Mouse (Mus musculus) cerebellum, adult 11-12 months (tissue): ENCODE measurements at regions not wholly inside any gene's neighbourhood (a gene's known extent, or its start where the extent isn't known, plus 50 kb on each side); places are given as distances from the start of the nearest gene placed in this dataset.
"Not testable (repeated sequence)": the region's sequence is repeated elsewhere in the genome, so short reads cannot be mapped to it uniquely, and the experiment has no call there.

Experiments used
- DNase-seq: peaks from one replicate; pipeline ENCODE4 v3.0.0; 2022

- no peak for DNase-seq
Observed at GRCm38 (mm10) chr16:20854696-20855213, 120.4 kb upstream of the Thpo start.

GRCm38 (mm10) chr16:20838151-20838550 is 103.8 kb upstream of the Thpo start:
- DNase-seq, result no peak

GRCm38 (mm10) chr16:20836866-20837265 is 102.6 kb upstream of the Thpo start:
- DNase-seq, result no peak

GRCm38 (mm10) chr16:20833838-20834237 is 99.5 kb upstream of the Thpo start:
- DNase-seq, result not testable (repeated sequence)

DNA sequence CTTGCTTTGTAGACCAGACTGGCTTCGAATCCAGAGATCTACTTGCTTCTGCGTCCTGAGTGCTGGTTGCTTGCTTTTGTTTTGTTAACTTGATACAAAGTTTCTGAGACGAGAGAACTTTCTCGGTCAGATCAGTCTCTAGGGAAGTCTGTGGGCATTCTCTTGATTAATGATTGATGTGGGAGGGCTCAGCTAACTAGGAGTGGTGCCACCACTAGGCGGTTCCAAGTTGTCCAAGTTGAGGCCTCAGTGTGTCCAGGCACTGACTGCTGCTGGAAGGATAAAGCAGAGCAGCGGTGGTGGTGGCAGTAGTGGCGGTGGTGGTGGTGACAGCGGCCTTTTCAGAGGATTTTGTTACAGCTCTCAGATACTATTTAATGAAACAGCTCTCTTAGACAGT is 99.0 kb upstream of the Thpo start:
- DNase-seq, result no peak

- no peak for DNase-seq
Observed at GRCm38 (mm10) chr16:20829732-20830435, 95.6 kb upstream of the Thpo start.

GRCm38 (mm10) chr16:20828996-20829731 is 94.9 kb upstream of the Thpo start:
- DNase-seq, result no peak

DNA sequence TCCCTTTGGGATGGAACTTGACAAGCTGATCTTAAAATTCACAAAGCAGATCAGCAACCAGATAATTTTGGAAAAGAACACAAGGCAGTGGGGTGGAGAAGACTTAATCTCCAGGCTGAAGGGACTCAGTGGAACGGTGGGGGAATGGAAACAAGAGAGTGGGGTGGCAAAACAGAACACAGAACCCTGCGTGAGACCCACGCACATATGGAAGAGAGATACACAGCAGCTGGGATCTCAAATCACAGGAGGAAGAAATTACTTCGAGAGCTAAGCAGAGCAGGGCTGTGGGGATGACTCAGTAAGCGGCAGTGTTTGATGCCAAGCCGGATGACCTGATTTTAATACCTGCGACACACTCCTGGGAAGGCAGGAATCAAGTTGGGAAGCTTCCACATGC is 89.9 kb upstream of the Thpo start:
- DNase-seq, result peak; percentile 64

DNA sequence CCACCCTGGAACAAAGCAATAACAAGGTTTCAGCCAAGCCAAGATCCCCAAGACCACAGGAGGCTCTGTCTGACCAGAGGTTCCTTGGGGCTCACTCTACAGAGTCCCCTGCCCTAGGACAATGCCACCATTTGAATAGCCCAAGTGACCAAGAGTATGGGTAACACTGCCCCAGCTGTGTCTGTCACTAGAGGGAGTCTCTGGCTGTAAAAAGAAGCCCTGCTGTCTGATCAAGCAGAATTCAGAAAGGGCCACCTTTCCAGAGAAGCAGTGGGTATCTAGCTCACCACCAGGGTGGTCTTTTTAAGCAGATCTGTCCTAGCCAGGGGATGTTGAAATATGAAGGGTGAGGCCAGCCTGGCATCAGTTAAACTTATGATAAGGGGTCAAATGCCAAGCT is 86.6 kb upstream of the Thpo start:
- no peak for DNase-seq

DNA sequence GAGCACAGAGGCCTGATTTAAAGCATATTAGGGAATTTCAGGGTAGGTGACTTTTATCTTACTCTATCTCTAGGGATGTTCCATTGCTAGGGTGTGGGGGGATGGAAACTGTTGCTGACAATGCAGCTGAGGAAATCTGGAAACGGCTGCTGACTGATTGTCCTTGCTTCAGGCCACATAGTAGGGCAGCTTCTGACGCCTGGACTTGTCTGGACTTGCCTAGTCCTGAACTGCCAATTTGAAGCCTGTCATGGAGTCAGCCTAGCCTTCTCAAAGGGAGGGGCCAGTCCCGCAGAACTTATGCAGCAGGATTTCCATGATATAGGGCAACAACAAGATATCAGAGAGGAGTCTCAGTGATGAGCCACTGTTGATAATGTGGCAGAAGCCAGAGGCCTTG is 85.3 kb upstream of the Thpo start:
- DNase-seq, result no peak

DNA sequence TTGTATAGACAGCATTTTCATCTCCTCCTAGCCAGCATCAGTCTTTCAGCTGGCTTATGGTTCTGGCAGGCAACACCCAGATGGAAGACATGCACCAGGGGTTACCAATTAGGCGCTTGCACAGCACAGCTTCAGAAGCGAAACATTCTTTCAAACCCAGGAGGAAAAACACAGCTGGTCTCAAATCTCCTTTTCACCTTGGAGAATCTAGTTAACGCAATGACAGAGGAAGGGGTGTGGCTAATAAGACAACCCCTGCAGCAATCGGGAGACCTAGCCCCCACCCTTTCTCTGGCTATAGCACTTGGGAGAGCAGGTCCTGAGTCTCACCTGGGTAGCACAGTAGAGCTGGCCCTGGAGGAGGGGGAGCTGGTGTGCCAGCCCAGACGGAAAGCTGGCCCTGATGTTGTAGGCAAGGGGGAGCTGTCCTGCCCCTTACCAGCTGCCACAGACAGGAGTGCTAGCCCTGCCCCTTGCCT is 84.4 kb upstream of the Thpo start:
- DNase-seq, result no peak

GRCm38 (mm10) chr16:20814976-20815375 is 80.7 kb upstream of the Thpo start:
- no peak for DNase-seq

DNA sequence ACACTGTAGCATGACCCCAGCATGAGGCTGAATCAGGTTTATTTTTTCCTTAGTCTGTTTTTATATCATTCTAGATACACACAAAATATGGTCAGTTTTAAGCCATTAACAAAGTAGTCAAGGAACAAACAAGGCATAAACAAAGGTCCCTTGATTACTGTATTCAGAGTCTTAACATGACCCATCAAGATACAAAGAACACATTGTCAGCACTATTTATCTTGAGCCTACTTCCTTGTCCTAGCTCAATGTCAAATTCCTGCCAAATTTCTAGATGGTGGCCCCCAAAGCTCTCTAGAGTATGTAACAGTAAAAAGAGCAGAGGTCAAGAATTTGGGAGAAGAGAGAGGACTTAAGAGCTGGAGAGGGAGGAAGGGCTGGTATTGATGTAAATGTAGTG is 79.9 kb upstream of the Thpo start:
- DNase-seq, result no peak

- DNase-seq, result not testable (repeated sequence)
Observed at GRCm38 (mm10) chr16:20812025-20812424, 77.7 kb upstream of the Thpo start.

- DNase-seq, result no peak
Observed at GRCm38 (mm10) chr16:20810322-20810721, 76.0 kb upstream of the Thpo start.

DNA sequence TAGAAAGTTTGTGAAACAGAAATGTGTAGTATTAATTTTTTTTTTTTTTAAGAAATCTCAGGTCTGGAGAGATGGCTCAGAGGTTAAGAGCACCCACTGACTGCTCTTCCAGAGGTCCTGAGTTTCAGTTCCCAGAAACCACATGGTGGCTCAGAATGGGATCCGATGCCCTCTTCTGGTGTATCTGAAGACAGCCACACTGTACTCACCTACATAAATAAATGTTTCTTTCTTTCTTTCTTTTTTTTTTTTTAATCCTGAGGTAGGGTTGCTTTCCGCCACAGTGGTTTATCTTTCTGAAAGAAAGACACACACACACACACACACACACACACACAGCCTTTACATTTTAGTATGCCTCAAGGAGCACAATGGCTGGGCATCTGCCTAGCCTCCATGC is 74.0 kb upstream of the Thpo start:
- DNase-seq, result no peak

GRCm38 (mm10) chr16:20806739-20807138 is 72.4 kb upstream of the Thpo start:
- DNase-seq, result no peak

GRCm38 (mm10) chr16:20805793-20806192 is 71.5 kb upstream of the Thpo start:
- DNase-seq, result no peak

- no peak for DNase-seq
Observed at GRCm38 (mm10) chr16:20805086-20805485, 70.8 kb upstream of the Thpo start.

GRCm38 (mm10) chr16:20804601-20805017 is 70.3 kb upstream of the Thpo start:
- DNase-seq, result peak; percentile 83

DNA sequence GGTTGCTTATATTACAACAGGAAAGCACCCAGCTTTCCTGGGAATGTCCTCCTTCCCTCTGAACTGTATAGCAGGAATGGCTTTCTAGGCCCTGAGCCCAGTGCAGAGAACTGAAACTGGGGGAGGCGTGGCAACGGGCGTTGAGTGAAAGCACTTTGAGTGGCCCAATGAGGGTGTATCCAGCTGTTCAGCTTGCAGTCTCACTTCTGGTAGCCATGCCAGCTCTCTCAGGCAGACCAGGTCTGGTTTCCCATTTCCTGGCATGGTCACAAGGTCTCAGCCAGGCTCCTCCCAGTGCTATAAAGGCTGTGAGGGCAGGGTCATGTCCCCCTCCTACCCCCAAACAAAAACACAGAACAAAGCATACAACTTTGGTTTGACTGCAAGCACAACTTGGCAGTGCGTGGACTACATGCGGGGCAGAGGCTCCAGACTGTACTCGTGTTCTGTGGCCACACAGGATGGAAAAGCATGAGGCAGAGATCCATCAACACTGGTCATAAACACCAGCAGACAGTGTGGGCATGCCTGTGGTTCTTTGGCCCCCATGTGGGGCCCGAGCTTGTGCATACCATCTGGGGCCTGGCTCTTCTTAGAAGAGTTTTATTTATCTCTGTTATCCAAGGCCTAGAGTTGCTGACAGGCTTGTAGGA is 69.1 kb upstream of the Thpo start:
- DNase-seq, result no peak

- no peak for DNase-seq
Observed at GRCm38 (mm10) chr16:20802724-20803123, 68.4 kb upstream of the Thpo start.

DNA sequence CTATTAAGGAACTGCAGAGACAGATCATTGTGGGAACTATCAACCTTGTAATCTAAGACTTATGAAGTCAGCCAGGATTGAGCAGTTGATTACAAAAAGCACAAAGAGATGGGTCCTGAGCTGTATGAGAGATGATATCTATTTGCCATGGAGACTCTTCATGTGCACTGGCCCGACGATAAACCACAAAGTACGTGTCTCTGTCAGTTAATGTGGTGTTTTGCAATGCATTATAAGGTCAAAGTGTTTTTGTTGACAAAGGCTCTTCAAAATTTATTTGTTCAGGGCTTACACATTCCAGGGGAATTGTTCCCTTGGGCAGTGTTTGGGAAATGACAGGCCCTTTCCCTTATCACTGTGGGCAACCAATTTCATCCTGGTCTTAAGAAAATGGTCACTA is 65.7 kb upstream of the Thpo start:
- DNase-seq, result no peak

GRCm38 (mm10) chr16:20798115-20798514 is 63.8 kb upstream of the Thpo start:
- no peak for DNase-seq
